ENCODE assay signal across 11 mouse cellular contexts in genomic region chr4:118171006-118171405, GRCm38 (mm10). TPM values are rescaled to one million over a fixed set of nuclear protein-coding genes. Genes with fewer than 3 reads are reported as not detected.
DNase-seq lines count a peak whose midpoint lies in the region; ATAC-seq and TF ChIP-seq lines count a peak whose summit lies in the region.
"Had no signal": no experiment of that assay in that cellular context is flagged by ENCODE, and none has a peak within 500 bp of the region (broad histone marks: within the 10 kb centered on the region; RNA-seq: fewer than 3 reads in every experiment).

No protein-coding gene starts in this region.

- intact Hi-C loops in left cerebral cortex, postnatal 4 days (cut with DNase I), result no loop called here

- DNase-seq in forebrain, postnatal 0 days, result no peak
- DNase-seq in forebrain, embryonic 11.5 days (ENCODE audit: low spot score), result no peak
- peak; percentile 27 for DNase-seq in neural tube, embryonic 10.5 days (ENCODE audit: extremely low spot score, low spot score)
- peak; percentile 16 for DNase-seq in forelimb bud, embryonic 11.5 days (ENCODE audit: low read depth, low spot score)
- peak; percentile 56 for DNase-seq in thymus, postnatal 4 days
- no peak for DNase-seq in left cerebral cortex, postnatal 4 days
- no peak for DNase-seq in frontal cortex, adult 2 months (ENCODE audit: extremely low spot score in 1 of 2, low spot score in 1 of 2)

- H3K27ac ChIP-seq in forebrain, postnatal 0 days (ENCODE audit: low read depth, low read length), result no peak overlapping the region
- H3K27ac ChIP-seq in forebrain, embryonic 11.5 days (ENCODE audit: low read depth, low read length), result no peak overlapping the region
- H3K27ac ChIP-seq in neural tube, embryonic 15.5 days (replicated peaks), result no peak overlapping the region
- H3K27ac ChIP-seq: hindbrain, embryonic 15.5 days; midbrain, embryonic 12.5 days had no signal

- no peaks in the 10 kb centered on the region for H3K4me1 ChIP-seq in forebrain, postnatal 0 days (ENCODE audit: insufficient read depth)
- H3K4me1 ChIP-seq in forebrain, embryonic 11.5 days (replicated peaks; ENCODE audit: control insufficient read depth, insufficient read depth, low read length), result no peaks in the 10 kb centered on the region
- H3K4me1 ChIP-seq in neural tube, embryonic 15.5 days, result no peaks in the 10 kb centered on the region
- H3K4me1 ChIP-seq: hindbrain, embryonic 15.5 days; midbrain, embryonic 12.5 days had no signal

- H3K4me3 ChIP-seq in forebrain, postnatal 0 days (ENCODE audit: low read depth, low read length), result no peak overlapping the region
- H3K4me3 ChIP-seq in forebrain, embryonic 11.5 days (ENCODE audit: low read depth, low read length), result no peak overlapping the region
- H3K4me3 ChIP-seq in neural tube, embryonic 15.5 days (replicated peaks), result no peak overlapping the region
- H3K4me3 ChIP-seq: erythroblast, embryonic 14.5 days; hindbrain, embryonic 15.5 days; midbrain, embryonic 12.5 days had no signal

- WGBS in forebrain, postnatal 0 days, result 87% methylated on average over 9 of the region's 9 CpGs
- 91% methylated on average over 9 of the region's 9 CpGs for WGBS in forebrain, embryonic 11.5 days
- 89% methylated on average over 9 of the region's 9 CpGs for WGBS in neural tube, embryonic 15.5 days

- no peaks in the 10 kb centered on the region for H3K9me3 ChIP-seq in forebrain, postnatal 0 days (ENCODE audit: low read length)
- H3K9me3 ChIP-seq in forebrain, embryonic 11.5 days (ENCODE audit: control insufficient read depth, low read length), result no peaks in the 10 kb centered on the region; the same call in 1 of the 2 replicates
- no peaks in the 10 kb centered on the region for H3K9me3 ChIP-seq in neural tube, embryonic 15.5 days (replicated peaks)
- H3K9me3 ChIP-seq: hindbrain, embryonic 15.5 days; midbrain, embryonic 12.5 days had no signal

- H3K9ac ChIP-seq in forebrain, postnatal 0 days, result no peak overlapping the region
- H3K9ac ChIP-seq in forebrain, embryonic 11.5 days (ENCODE audit: low read length), result no peak overlapping the region
- H3K9ac ChIP-seq in neural tube, embryonic 15.5 days (replicated peaks), result no peak overlapping the region
- H3K9ac ChIP-seq: hindbrain, embryonic 15.5 days; midbrain, embryonic 12.5 days had no signal

- peaks cover 94% of the 10 kb centered on the region for H3K36me3 ChIP-seq in forebrain, postnatal 0 days (ENCODE audit: insufficient read depth)
- H3K36me3 ChIP-seq in forebrain, embryonic 11.5 days (ENCODE audit: control insufficient read depth, insufficient read depth, low read length), result peaks cover 50% of the 10 kb centered on the region
- peaks cover 98% of the 10 kb centered on the region for H3K36me3 ChIP-seq in neural tube, embryonic 15.5 days

- TF ChIP-seq CTCF in forebrain, postnatal 0 days (IDR thresholded peaks at IDR 0.05; ENCODE audit: low read depth), result peak; percentile 33; the same call in 1 of the 2 replicates

- no peaks in the 10 kb centered on the region for H3K27me3 ChIP-seq in forebrain, postnatal 0 days (ENCODE audit: insufficient read depth, low read length)
- H3K27me3 ChIP-seq in forebrain, embryonic 11.5 days (ENCODE audit: control insufficient read depth, insufficient read depth, low read length), result no peaks in the 10 kb centered on the region
- H3K27me3 ChIP-seq in neural tube, embryonic 15.5 days (replicated peaks), result no peaks in the 10 kb centered on the region
- H3K27me3 ChIP-seq: hindbrain, embryonic 15.5 days; midbrain, embryonic 12.5 days had no signal

- no peak overlapping the region for H3K4me2 ChIP-seq in forebrain, postnatal 0 days (ENCODE audit: low read depth)
- no peak overlapping the region for H3K4me2 ChIP-seq in forebrain, embryonic 11.5 days (ENCODE audit: low read depth, low read length, severe bottlenecking)
- H3K4me2 ChIP-seq in neural tube, embryonic 15.5 days, result no peak overlapping the region
- H3K4me2 ChIP-seq: hindbrain, embryonic 15.5 days; midbrain, embryonic 12.5 days had no signal

- no peak for ATAC-seq in forebrain, postnatal 0 days
- no peak for ATAC-seq in forebrain, embryonic 11.5 days (replicated peaks; ENCODE audit: low FRiP score)
- no peak for ATAC-seq in neural tube, embryonic 15.5 days (ENCODE audit: low FRiP score)

RNA-seq across cellular contexts. Expression of gene Kdm4a, which starts 8.8 kb away (rescaled TPM):
- 96.5 and 122 TPM in 2 replicates for total RNA-seq in forebrain, postnatal 0 days (2014; rRNA removed)
- 29.7 and 39.0 TPM in 2 replicates for polyA plus RNA-seq in forebrain, postnatal 0 days (2015; fragmentation: Nextera tagmentation; extraction: Ambion mirVana)
- 62.3 and 67.9 TPM in 2 replicates for polyA plus RNA-seq in forebrain, embryonic 11.5 days (2014; fragmentation: Nextera tagmentation; extraction: Ambion mirVana)
- 40.2 and 40.6 TPM in 2 replicates for polyA plus RNA-seq in neural tube, embryonic 15.5 days (2015; fragmentation: Nextera tagmentation; extraction: Ambion mirVana)
- total RNA-seq in left cerebral cortex, postnatal 4 days (2021), result 10 to 100 TPM; 88.8 to 91.8 TPM
- 42.5 and 50.0 TPM in 2 replicates for polyA plus RNA-seq in frontal cortex, adult 2 months (2012; rRNA removed)

RNA-seq across cellular contexts. Expression of gene St3gal3, which starts 36.3 kb away (rescaled TPM):
- 32.6 and 36.1 TPM in 2 replicates for total RNA-seq in forebrain, postnatal 0 days (2014; rRNA removed)
- polyA plus RNA-seq in forebrain, postnatal 0 days (2015; fragmentation: Nextera tagmentation; extraction: Ambion mirVana), result 11.2 and 11.3 TPM in 2 replicates
- polyA plus RNA-seq in forebrain, embryonic 11.5 days (2014; fragmentation: Nextera tagmentation; extraction: Ambion mirVana), result 7.6 and 8.5 TPM in 2 replicates
- 13.8 and 18.3 TPM in 2 replicates for polyA plus RNA-seq in neural tube, embryonic 15.5 days (2015; fragmentation: Nextera tagmentation; extraction: Ambion mirVana)
- total RNA-seq in left cerebral cortex, postnatal 4 days (2021), result 10 to 100 TPM; 36.7 to 38.7 TPM
- 50.9 and 53.0 TPM in 2 replicates for polyA plus RNA-seq in frontal cortex, adult 2 months (2012; rRNA removed)

Comparison
In these comparisons a context has a peak if more than half of its experiments do, and no peak if none do; other contexts are left out.
1. DNase-seq: peak in neural tube, embryonic 10.5 days (single experiment), forelimb bud, embryonic 11.5 days (single experiment) and thymus, postnatal 4 days (single experiment); none in forebrain, postnatal 0 days (single experiment), forebrain, embryonic 11.5 days (single experiment), left cerebral cortex, postnatal 4 days (single experiment) and frontal cortex, adult 2 months (0 of 2).